Mouse (Mus musculus): ENCODE data around the gene Rho. TPM values are rescaled to one million over a fixed set of nuclear protein-coding genes. Genes with fewer than 3 reads are reported as not detected.

The Rho gene
- polyA plus RNA-seq, 1 experiment: 0.66 TPM

DNA sequence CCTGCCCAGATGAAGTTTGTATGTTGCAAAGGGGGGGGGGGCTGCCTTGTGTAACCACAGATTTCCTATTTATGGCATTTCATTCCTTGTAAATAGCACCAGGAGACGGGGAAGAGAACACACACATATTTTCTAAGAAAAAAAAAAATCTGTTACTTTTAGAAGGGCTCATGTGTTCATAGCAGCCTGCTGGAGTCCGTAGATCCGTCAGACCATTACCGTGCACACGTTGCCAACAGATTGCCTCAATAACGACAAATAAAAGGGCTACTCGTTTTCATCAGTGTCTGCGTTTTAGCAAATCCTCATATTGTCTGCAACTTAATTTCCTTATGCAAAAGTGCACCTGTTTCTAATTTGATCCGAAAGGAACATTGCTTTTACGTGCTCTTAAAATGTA, 5.1 kb upstream of the Rho start:
- Histone ChIP-seq H3K27ac (ENCODE audit: insufficient read depth, low read depth, low read length) (no peak overlapping the region), H3K4me1 (ENCODE audit: control insufficient read depth, insufficient read depth, low read length) (no peaks in the 10 kb centered on the region), H3K27me3 (replicated peaks; ENCODE audit: control insufficient read depth, insufficient read depth, low read length) (no peaks in the 10 kb centered on the region), H3K4me3 (ENCODE audit: insufficient read depth, low read depth, low read length) (no peak overlapping the region), H3K36me3 (ENCODE audit: control insufficient read depth, insufficient read depth, low read length) (no peaks in the 10 kb centered on the region)
- TF ChIP-seq CTCF (conservative IDR thresholded peaks at IDR 0.05; ENCODE audit: insufficient read depth, insufficient read length, low read depth, low read length): no peak
- 87% methylated on average over 10 of the region's 10 CpGs for WGBS
- no peak for DNase-seq

- H3K4me1 ChIP-seq (ENCODE audit: control insufficient read depth, insufficient read depth, low read length): no peaks in the 10 kb centered on the region
- no peak overlapping the region for H3K4me3 ChIP-seq (ENCODE audit: insufficient read depth, low read depth, low read length)
- no peak overlapping the region for H3K27ac ChIP-seq (ENCODE audit: insufficient read depth, low read depth, low read length)
- peak; percentile 37 for DNase-seq
- H3K27me3 ChIP-seq (replicated peaks; ENCODE audit: control insufficient read depth, insufficient read depth, low read length): no peaks in the 10 kb centered on the region
- TF ChIP-seq POLR2A (IDR thresholded peaks at IDR 0.05; ENCODE audit: low read depth, low read length): no peak
- no peak for TF ChIP-seq CTCF (conservative IDR thresholded peaks at IDR 0.05; ENCODE audit: insufficient read depth, insufficient read length, low read depth, low read length)
- 74% methylated on average over 10 of the region's 10 CpGs for WGBS
- no peaks in the 10 kb centered on the region for H3K36me3 ChIP-seq (ENCODE audit: control insufficient read depth, insufficient read depth, low read length)
These were observed 4.0 kb upstream of the Rho start for GRCm38 (mm10) chr6:115927292-115928242.

DNA sequence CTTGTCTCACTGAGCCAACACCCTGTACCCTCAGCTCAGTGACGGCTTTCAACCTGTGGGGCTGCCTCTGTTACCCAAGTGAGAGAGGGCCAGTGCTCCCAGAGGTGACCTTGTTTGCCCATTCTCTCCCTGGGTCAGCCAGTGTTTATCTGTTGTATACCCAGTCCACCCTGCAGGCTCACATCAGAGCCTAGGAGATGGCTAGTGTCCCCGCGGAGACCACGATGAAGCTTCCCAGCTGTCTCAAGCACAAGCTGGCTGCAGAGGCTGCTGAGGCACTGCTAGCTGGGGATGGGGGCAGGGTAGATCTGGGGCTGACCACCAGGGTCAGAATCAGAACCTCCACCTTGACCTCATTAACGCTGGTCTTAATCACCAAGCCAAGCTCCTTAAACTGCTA, 1.5 kb upstream of the Rho start:
- no peaks in the 10 kb centered on the region for H3K36me3 ChIP-seq (ENCODE audit: control insufficient read depth, insufficient read depth, low read length)

GRCm38 (mm10) chr6:115932391-115932790, 843 bp downstream of the Rho start:
- no peak for DNase-seq
- H3K27me3 ChIP-seq (replicated peaks; ENCODE audit: control insufficient read depth, insufficient read depth, low read length): no peaks in the 10 kb centered on the region
- no peaks in the 10 kb centered on the region for H3K36me3 ChIP-seq (ENCODE audit: control insufficient read depth, insufficient read depth, low read length)
- no peaks in the 10 kb centered on the region for H3K4me1 ChIP-seq (ENCODE audit: control insufficient read depth, insufficient read depth, low read length)
- H3K27ac ChIP-seq (ENCODE audit: insufficient read depth, low read depth, low read length): no peak overlapping the region
- no peak for TF ChIP-seq CTCF (conservative IDR thresholded peaks at IDR 0.05; ENCODE audit: insufficient read depth, insufficient read length, low read depth, low read length)
- no peak for TF ChIP-seq POLR2A (IDR thresholded peaks at IDR 0.05; ENCODE audit: low read depth, low read length)
- WGBS: 90% methylated on average over 3 of the region's 3 CpGs
- no peak overlapping the region for H3K4me3 ChIP-seq (ENCODE audit: insufficient read depth, low read depth, low read length)

More for the DNA sequence above, 1.5 kb upstream of the Rho start:
- H3K4me1 ChIP-seq (ENCODE audit: control insufficient read depth, insufficient read depth, low read length): no peaks in the 10 kb centered on the region
- TF ChIP-seq CTCF (conservative IDR thresholded peaks at IDR 0.05; ENCODE audit: insufficient read depth, insufficient read length, low read depth, low read length) (no peak), POLR2A (IDR thresholded peaks at IDR 0.05; ENCODE audit: low read depth, low read length) (no peak)
- H3K4me3 ChIP-seq (ENCODE audit: insufficient read depth, low read depth, low read length): no peak overlapping the region
- no peaks in the 10 kb centered on the region for H3K27me3 ChIP-seq (replicated peaks; ENCODE audit: control insufficient read depth, insufficient read depth, low read length)
- H3K27ac ChIP-seq (ENCODE audit: insufficient read depth, low read depth, low read length): no peak overlapping the region
- WGBS: 62% methylated on average over 5 of the region's 5 CpGs
- DNase-seq: no peak

DNA sequence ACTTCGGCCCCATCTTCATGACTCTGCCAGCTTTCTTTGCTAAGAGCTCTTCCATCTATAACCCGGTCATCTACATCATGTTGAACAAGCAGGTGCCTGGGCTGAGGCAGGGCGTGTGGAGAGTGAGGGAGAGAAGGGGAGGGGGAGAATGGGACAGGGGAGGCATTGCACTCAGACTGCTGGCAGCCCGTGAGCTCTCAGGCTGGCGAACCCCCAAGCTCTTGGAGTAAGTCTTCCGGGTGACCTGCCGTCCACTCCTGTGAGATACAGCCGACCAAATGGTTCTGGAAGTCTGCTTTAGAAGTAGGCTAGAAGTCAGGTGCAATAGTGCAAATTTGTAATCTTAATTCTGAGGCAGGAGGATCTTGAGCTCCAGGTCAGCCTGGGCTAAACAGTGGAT, 4.0 kb downstream of the Rho start:
- no peaks in the 10 kb centered on the region for H3K4me1 ChIP-seq (ENCODE audit: control insufficient read depth, insufficient read depth, low read length)
- H3K27me3 ChIP-seq (replicated peaks; ENCODE audit: control insufficient read depth, insufficient read depth, low read length): no peaks in the 10 kb centered on the region
- H3K36me3 ChIP-seq (ENCODE audit: control insufficient read depth, insufficient read depth, low read length): no peaks in the 10 kb centered on the region
- WGBS: 88% methylated on average over 8 of the region's 8 CpGs
- no peak overlapping the region for H3K4me3 ChIP-seq (ENCODE audit: insufficient read depth, low read depth, low read length)
- TF ChIP-seq POLR2A (IDR thresholded peaks at IDR 0.05; ENCODE audit: low read depth, low read length): no peak
- no peak for TF ChIP-seq CTCF (conservative IDR thresholded peaks at IDR 0.05; ENCODE audit: insufficient read depth, insufficient read length, low read depth, low read length)
- DNase-seq: no peak
- no peak overlapping the region for H3K27ac ChIP-seq (ENCODE audit: insufficient read depth, low read depth, low read length)

- H3K4me3 ChIP-seq (ENCODE audit: insufficient read depth, low read depth, low read length): no peak overlapping the region
- DNase-seq: no peak
- H3K27me3 ChIP-seq (replicated peaks; ENCODE audit: control insufficient read depth, insufficient read depth, low read length): no peaks in the 10 kb centered on the region
- no peak for TF ChIP-seq POLR2A (IDR thresholded peaks at IDR 0.05; ENCODE audit: low read depth, low read length)
- no peak for TF ChIP-seq CTCF (conservative IDR thresholded peaks at IDR 0.05; ENCODE audit: insufficient read depth, insufficient read length, low read depth, low read length)
- WGBS: 93% methylated on average over 2 of the region's 2 CpGs
- no peaks in the 10 kb centered on the region for H3K36me3 ChIP-seq (ENCODE audit: control insufficient read depth, insufficient read depth, low read length)
- H3K27ac ChIP-seq (ENCODE audit: insufficient read depth, low read depth, low read length): no peak overlapping the region
- peaks cover 2% of the 10 kb centered on the region; the same call in 1 of the 2 replicates for H3K4me1 ChIP-seq (ENCODE audit: control insufficient read depth, insufficient read depth, low read length)
These were observed 6.5 kb downstream of the Rho start for GRCm38 (mm10) chr6:115938011-115938410.

GRCm38 (mm10) chr6:115938798-115939197, 7.2 kb downstream of the Rho start:
- no peak for DNase-seq
- H3K27ac ChIP-seq (ENCODE audit: insufficient read depth, low read depth, low read length): no peak overlapping the region
- WGBS: 79% methylated on average over 1 of the region's 1 CpGs
- no peak overlapping the region for H3K4me3 ChIP-seq (ENCODE audit: insufficient read depth, low read depth, low read length)
- H3K27me3 ChIP-seq (replicated peaks; ENCODE audit: control insufficient read depth, insufficient read depth, low read length): no peaks in the 10 kb centered on the region
- H3K4me1 ChIP-seq (ENCODE audit: control insufficient read depth, insufficient read depth, low read length): peaks cover 2% of the 10 kb centered on the region; the same call in 1 of the 2 replicates
- TF ChIP-seq CTCF (conservative IDR thresholded peaks at IDR 0.05; ENCODE audit: insufficient read depth, insufficient read length, low read depth, low read length) (no peak), POLR2A (IDR thresholded peaks at IDR 0.05; ENCODE audit: low read depth, low read length) (no peak)
- no peaks in the 10 kb centered on the region for H3K36me3 ChIP-seq (ENCODE audit: control insufficient read depth, insufficient read depth, low read length)
